Mouse (Mus musculus): Measurements from ENCODE around the gene Dip2b.

DNA sequence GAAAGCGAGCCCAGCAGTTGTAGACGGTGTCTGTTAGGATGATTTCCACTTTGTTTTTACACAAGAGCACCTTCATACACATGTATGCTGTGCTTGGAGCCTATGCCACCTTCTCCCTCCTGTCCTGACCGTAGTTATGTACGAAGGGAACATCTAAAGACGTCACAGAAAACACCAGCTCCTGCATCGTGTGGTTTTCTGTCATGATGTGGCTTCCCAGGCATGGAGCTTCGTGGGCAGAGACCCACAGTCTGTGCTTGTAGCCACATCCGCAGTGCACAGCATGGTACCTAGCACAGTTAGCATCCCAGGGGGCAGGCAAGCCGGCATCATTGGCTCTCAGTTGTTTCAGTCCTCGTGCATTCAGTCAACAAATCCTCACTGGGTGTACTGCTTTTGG is 143.4 kb downstream of the Dip2b start:
- TF ChIP-seq POLR2A (IDR thresholded peaks at IDR 0.05; ENCODE audit: low read depth, low read length) (no peak), CTCF (conservative IDR thresholded peaks at IDR 0.05; ENCODE audit: insufficient read depth, insufficient read length, low read depth, low read length) (no peak)
